Mouse (Mus musculus): ENCODE results near the gene Rbfox3. TPM values are rescaled to one million over a fixed set of nuclear protein-coding genes. Genes with fewer than 3 reads are reported as not detected.

Gene Rbfox3
- polyA plus RNA-seq, 1 experiment from 2014 or later, result 0.82 TPM

GRCm38 (mm10) chr11:118542906-118543305 is 368.5 kb downstream of the Rbfox3 start:
- 75% methylated on average over 7 of the region's 7 CpGs for WGBS
- Histone ChIP-seq H3K4me3 (replicated peaks; ENCODE audit: low read depth, low read length) (no peak overlapping the region), H3K36me3 (ENCODE audit: insufficient read depth, low read length) (no peaks in the 10 kb centered on the region), H3K4me1 (replicated peaks; ENCODE audit: insufficient read depth, low read length) (no peaks in the 10 kb centered on the region; the same call in 1 of the 2 replicates), H3K27me3 (ENCODE audit: insufficient read depth, low read length) (no peaks in the 10 kb centered on the region), H3K4me2 (ENCODE audit: low read length) (no peak overlapping the region), H3K27ac (no peak overlapping the region), H3K9ac (ENCODE audit: low read depth, low read length) (no peak overlapping the region), H3K9me3 (replicated peaks; ENCODE audit: low read length) (no peaks in the 10 kb centered on the region)
- ATAC-seq (replicated peaks; ENCODE audit: low FRiP score, low read depth), result no peak
- no peak for DNase-seq (ENCODE audit: low spot score)
- no peak for TF ChIP-seq CTCF (IDR thresholded peaks at IDR 0.05; ENCODE audit: low read depth)

DNA sequence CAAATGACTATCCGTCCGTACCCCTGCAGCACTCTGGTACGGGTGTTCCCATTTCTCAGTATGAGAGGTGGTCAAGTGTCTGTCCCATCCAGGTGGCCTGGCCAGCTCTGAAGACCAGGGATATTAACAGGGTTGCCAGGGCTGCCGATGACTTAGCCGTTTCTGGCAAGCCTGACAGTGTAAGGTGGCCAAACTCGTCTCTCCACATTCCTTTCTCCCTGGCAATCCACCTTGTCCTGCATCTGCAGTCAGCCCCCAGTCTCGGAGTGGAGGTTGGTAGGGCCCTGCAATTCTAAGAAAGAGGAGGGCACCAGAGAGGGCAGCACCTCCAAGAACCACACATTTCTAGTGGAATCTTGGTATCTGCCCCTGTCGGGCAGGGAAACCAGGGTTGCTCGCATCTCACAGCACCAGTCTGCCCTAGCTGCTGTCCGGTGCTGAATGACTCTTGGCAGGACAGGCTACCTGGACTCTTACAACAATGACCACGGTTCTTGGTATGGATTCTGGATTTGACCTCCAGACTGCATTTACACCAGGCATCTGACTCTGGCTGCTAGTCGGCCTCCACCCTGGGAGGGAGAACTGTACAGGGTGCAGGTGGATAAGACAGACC is 370.9 kb downstream of the Rbfox3 start:
- 44% methylated on average over 12 of the region's 12 CpGs for WGBS
- H3K4me3 ChIP-seq (replicated peaks; ENCODE audit: low read depth, low read length), result no peak overlapping the region
- H3K9ac ChIP-seq (ENCODE audit: low read depth, low read length), result no peak overlapping the region
- no peaks in the 10 kb centered on the region for H3K27me3 ChIP-seq (ENCODE audit: insufficient read depth, low read length)
- no peaks in the 10 kb centered on the region; the same call in 1 of the 2 replicates for H3K4me1 ChIP-seq (replicated peaks; ENCODE audit: insufficient read depth, low read length)
- no peak overlapping the region for H3K4me2 ChIP-seq (ENCODE audit: low read length)
- H3K27ac ChIP-seq, result no peak overlapping the region
- peak; percentile 30; the same call in 1 of the 2 replicates for TF ChIP-seq CTCF (IDR thresholded peaks at IDR 0.05; ENCODE audit: low read depth)
- ATAC-seq (replicated peaks; ENCODE audit: low FRiP score, low read depth) (peak; percentile 18; the same call in 1 of the 2 replicates), DNase-seq (ENCODE audit: low spot score) (peak; percentile 50)
- H3K36me3 ChIP-seq (ENCODE audit: insufficient read depth, low read length), result no peaks in the 10 kb centered on the region
- no peaks in the 10 kb centered on the region for H3K9me3 ChIP-seq (replicated peaks; ENCODE audit: low read length)

DNA sequence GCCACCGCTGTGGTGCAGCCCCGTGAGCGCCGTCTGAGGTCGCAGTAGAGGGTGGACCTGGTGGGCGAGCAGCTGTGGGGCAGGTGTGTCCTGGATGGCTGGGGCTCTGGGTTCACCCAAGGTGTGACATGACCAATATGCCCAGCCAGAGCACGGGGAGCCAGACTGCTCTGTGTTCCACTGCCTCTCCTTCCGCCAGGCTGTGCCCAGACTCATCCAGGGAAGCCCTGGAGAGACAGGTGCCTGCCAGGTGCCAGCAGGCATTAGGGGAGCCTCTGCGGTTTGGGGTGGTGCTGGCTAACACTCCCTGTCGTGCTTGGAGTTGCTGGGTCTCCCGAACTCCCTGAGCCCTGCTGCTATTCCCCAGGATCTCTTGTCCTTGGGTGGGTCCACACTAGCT is 373.4 kb downstream of the Rbfox3 start:
- H3K4me2 ChIP-seq (ENCODE audit: low read length), result no peak overlapping the region
- no peak overlapping the region for H3K4me3 ChIP-seq (replicated peaks; ENCODE audit: low read depth, low read length)
- ATAC-seq (replicated peaks; ENCODE audit: low FRiP score, low read depth) (no peak), DNase-seq (ENCODE audit: low spot score) (no peak)
- no peaks in the 10 kb centered on the region for H3K27me3 ChIP-seq (ENCODE audit: insufficient read depth, low read length)
- peaks cover 11% of the 10 kb centered on the region for H3K4me1 ChIP-seq (replicated peaks; ENCODE audit: insufficient read depth, low read length)
- no peak overlapping the region for H3K27ac ChIP-seq
- WGBS, result 84% methylated on average over 11 of the region's 11 CpGs
- H3K9ac ChIP-seq (ENCODE audit: low read depth, low read length), result no peak overlapping the region
- H3K36me3 ChIP-seq (ENCODE audit: insufficient read depth, low read length), result no peaks in the 10 kb centered on the region
- no peaks in the 10 kb centered on the region for H3K9me3 ChIP-seq (replicated peaks; ENCODE audit: low read length)
- no peak for TF ChIP-seq CTCF (IDR thresholded peaks at IDR 0.05; ENCODE audit: low read depth)

DNA sequence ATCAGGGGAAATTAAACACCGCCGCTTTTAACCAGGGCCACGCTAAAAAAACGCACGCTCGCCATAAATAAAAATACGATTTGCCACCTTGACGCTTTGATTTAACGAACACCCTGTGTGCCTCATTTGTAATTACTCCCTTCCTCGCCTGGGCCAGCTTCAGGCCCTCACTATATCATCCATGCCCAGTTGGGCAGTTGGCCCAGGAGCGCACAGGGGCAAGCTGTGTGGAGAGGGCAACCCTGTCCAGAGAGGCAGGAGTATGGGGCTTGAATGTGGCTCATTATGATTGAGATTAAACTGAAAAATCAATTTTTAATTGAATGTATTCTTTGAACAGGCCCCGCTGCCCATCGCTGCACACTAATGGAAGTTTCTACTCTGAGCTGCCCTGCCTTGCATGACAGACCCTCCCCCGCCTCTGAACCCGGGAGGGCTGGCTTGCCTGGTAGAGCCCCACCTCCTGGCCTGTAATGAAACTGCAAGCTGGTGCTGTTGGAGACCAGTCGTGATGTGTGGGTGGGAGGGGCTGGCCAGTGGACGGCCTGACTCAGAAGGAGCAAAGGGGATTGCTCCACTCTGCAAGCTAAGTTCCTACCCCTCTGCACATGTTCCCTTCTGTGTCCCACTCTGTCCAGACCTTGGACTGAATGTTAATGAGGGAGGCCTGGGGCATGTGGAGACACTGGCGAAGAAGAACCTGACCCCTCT is 376.9 kb downstream of the Rbfox3 start:
- H3K4me2 ChIP-seq (ENCODE audit: low read length), result no peak overlapping the region
- H3K4me3 ChIP-seq (replicated peaks; ENCODE audit: low read depth, low read length), result no peak overlapping the region
- H3K36me3 ChIP-seq (ENCODE audit: insufficient read depth, low read length), result no peaks in the 10 kb centered on the region
- H3K9me3 ChIP-seq (replicated peaks; ENCODE audit: low read length), result no peaks in the 10 kb centered on the region
- no peak overlapping the region for H3K27ac ChIP-seq
- peak; percentile 89 for DNase-seq (ENCODE audit: low spot score)
- 15% methylated on average over 18 of the region's 18 CpGs for WGBS
- H3K4me1 ChIP-seq (replicated peaks; ENCODE audit: insufficient read depth, low read length), result peaks cover 11% of the 10 kb centered on the region
- peak; percentile 79 for TF ChIP-seq CTCF (IDR thresholded peaks at IDR 0.05; ENCODE audit: low read depth)
- H3K9ac ChIP-seq (ENCODE audit: low read depth, low read length), result no peak overlapping the region
- H3K27me3 ChIP-seq (ENCODE audit: insufficient read depth, low read length), result no peaks in the 10 kb centered on the region
- peak; percentile 81 for ATAC-seq (replicated peaks; ENCODE audit: low FRiP score, low read depth)

GRCm38 (mm10) chr11:118530313-118530712 is 381.1 kb downstream of the Rbfox3 start:
- no peaks in the 10 kb centered on the region for H3K9me3 ChIP-seq (replicated peaks; ENCODE audit: low read length)
- TF ChIP-seq CTCF (IDR thresholded peaks at IDR 0.05; ENCODE audit: low read depth), result no peak
- ATAC-seq (replicated peaks; ENCODE audit: low FRiP score, low read depth) (no peak), DNase-seq (ENCODE audit: low spot score) (no peak)
- no peaks in the 10 kb centered on the region for H3K36me3 ChIP-seq (ENCODE audit: insufficient read depth, low read length)
- no peak overlapping the region for H3K4me2 ChIP-seq (ENCODE audit: low read length)
- H3K27ac ChIP-seq, result no peak overlapping the region
- WGBS, result 60% methylated on average over 8 of the region's 8 CpGs
- no peak overlapping the region for H3K4me3 ChIP-seq (replicated peaks; ENCODE audit: low read depth, low read length)
- no peaks in the 10 kb centered on the region for H3K27me3 ChIP-seq (ENCODE audit: insufficient read depth, low read length)
- H3K9ac ChIP-seq (ENCODE audit: low read depth, low read length), result no peak overlapping the region
- peaks cover 11% of the 10 kb centered on the region for H3K4me1 ChIP-seq (replicated peaks; ENCODE audit: insufficient read depth, low read length)

DNA sequence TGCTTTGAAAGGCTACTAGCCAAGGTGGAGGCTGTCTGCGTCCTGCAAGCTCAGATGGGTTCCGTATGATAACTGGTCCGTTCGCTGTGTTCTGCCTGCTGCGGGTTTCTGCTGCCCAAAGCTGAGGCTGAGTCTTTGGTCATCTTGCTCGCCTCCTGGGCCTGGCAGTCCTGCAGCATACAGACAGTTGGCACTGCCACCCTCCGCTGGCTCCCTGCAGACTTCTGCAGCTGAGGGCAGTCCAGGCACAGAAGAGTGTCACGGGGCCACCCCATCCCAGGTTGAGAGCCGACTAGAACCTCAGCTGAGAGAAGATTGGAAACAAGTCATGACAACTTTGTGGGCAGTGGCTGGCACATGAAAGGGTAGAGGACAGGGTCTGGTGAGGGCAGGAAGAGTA is 382.6 kb downstream of the Rbfox3 start:
- H3K4me1 ChIP-seq (replicated peaks; ENCODE audit: insufficient read depth, low read length), result peaks cover 9% of the 10 kb centered on the region; the same call in 1 of the 2 replicates
- DNase-seq (ENCODE audit: low spot score) (no peak), ATAC-seq (replicated peaks; ENCODE audit: low FRiP score, low read depth) (no peak)
- no peaks in the 10 kb centered on the region for H3K9me3 ChIP-seq (replicated peaks; ENCODE audit: low read length)
- H3K27me3 ChIP-seq (ENCODE audit: insufficient read depth, low read length), result no peaks in the 10 kb centered on the region
- no peaks in the 10 kb centered on the region for H3K36me3 ChIP-seq (ENCODE audit: insufficient read depth, low read length)
- no peak overlapping the region for H3K9ac ChIP-seq (ENCODE audit: low read depth, low read length)
- 85% methylated on average over 9 of the region's 9 CpGs for WGBS
- H3K27ac ChIP-seq, result no peak overlapping the region
- no peak overlapping the region for H3K4me2 ChIP-seq (ENCODE audit: low read length)
- H3K4me3 ChIP-seq (replicated peaks; ENCODE audit: low read depth, low read length), result no peak overlapping the region
- no peak for TF ChIP-seq CTCF (IDR thresholded peaks at IDR 0.05; ENCODE audit: low read depth)

Data from kidney, postnatal 0 days (tissue).